Mouse (Mus musculus) adrenal gland, postnatal 4 days (tissue): ENCODE results near the gene Gm20388. TPM values are rescaled to one million over a fixed set of nuclear protein-coding genes. Genes with fewer than 3 reads are reported as not detected.

ENCODE experiments used
- DNase-seq, 2 experiments: peaks; one replicate each; pipeline ENCODE4 v3.0.0; 2021 to 2022; ENCODE audit warnings: low spot score in 2 of 2, mixed read lengths in 2 of 2
- total RNA-seq, 2 experiments: library from RNA; stranded (reverse); gene quantifications; 2 replicates each; pipeline ENCODE4 v1.2.3; 2021

Gm20388 gene
- total RNA-seq, 2 experiments from 2014 or later = 8.8 TPM; not detected in 1

GRCm38 (mm10) chr8:123701952-123702587 lies 3791.4 kb downstream of the Gm20388 start:
- no peak for DNase-seq

GRCm38 (mm10) chr8:123705376-123705775 lies 3794.7 kb downstream of the Gm20388 start:
- no peak for DNase-seq

GRCm38 (mm10) chr8:123707137-123707536 lies 3796.5 kb downstream of the Gm20388 start:
- no peak for DNase-seq

- DNase-seq = no peak
Measured at GRCm38 (mm10) chr8:123708729-123709128, 3798.1 kb downstream of the Gm20388 start.

GRCm38 (mm10) chr8:123710335-123710734 lies 3799.7 kb downstream of the Gm20388 start:
- DNase-seq = no peak

GRCm38 (mm10) chr8:123714451-123714850 lies 3803.8 kb downstream of the Gm20388 start:
- DNase-seq = no peak

- peak in 1 of 2 experiments; percentile 37 for DNase-seq
Measured at GRCm38 (mm10) chr8:123715916-123716592, 3805.4 kb downstream of the Gm20388 start.

- DNase-seq = no peak
Measured at GRCm38 (mm10) chr8:123717104-123717503, 3806.5 kb downstream of the Gm20388 start.

GRCm38 (mm10) chr8:123717516-123718490 lies 3807.2 kb downstream of the Gm20388 start:
- peak in 1 of 2 experiments; percentile 43 for DNase-seq

- DNase-seq = no peak
Measured at GRCm38 (mm10) chr8:123718752-123719151, 3808.1 kb downstream of the Gm20388 start.

- DNase-seq = no peak
Measured at GRCm38 (mm10) chr8:123719280-123719679, 3808.6 kb downstream of the Gm20388 start.

- no peak for DNase-seq
Measured at GRCm38 (mm10) chr8:123719811-123720210, 3809.2 kb downstream of the Gm20388 start.

GRCm38 (mm10) chr8:123720471-123721001 lies 3809.9 kb downstream of the Gm20388 start:
- no peak for DNase-seq

- DNase-seq = no peak
Measured at GRCm38 (mm10) chr8:123722245-123722644, 3811.6 kb downstream of the Gm20388 start.

- no peak for DNase-seq
Measured at GRCm38 (mm10) chr8:123724752-123725151, 3814.1 kb downstream of the Gm20388 start.

GRCm38 (mm10) chr8:123725261-123725660 lies 3814.6 kb downstream of the Gm20388 start:
- no peak for DNase-seq

- DNase-seq = no peak
Measured at GRCm38 (mm10) chr8:123726759-123727158, 3816.1 kb downstream of the Gm20388 start.

GRCm38 (mm10) chr8:123729055-123729785 lies 3818.6 kb downstream of the Gm20388 start:
- DNase-seq = no peak

GRCm38 (mm10) chr8:123729786-123730411 lies 3819.3 kb downstream of the Gm20388 start:
- DNase-seq = no peak

GRCm38 (mm10) chr8:123732332-123732731 lies 3821.7 kb downstream of the Gm20388 start:
- no peak for DNase-seq
